Mouse (Mus musculus) forebrain, embryonic 15.5 days (tissue): ENCODE results near the gene Ppp1r14c. TPM values are rescaled to one million over a fixed set of nuclear protein-coding genes. Genes with fewer than 3 reads are reported as not detected.
A peak's percentile ranks its signal among the peaks of the same experiment; 100 is the strongest.

Source experiments
- ATAC-seq: fragments of 200-750 bp; cut with Nextera tagmentation; replicated peaks from 2 replicates; pipeline ENCODE4 v1.8.0; 2017; ENCODE audit warnings: mild to moderate bottlenecking, moderate TSS enrichment, moderate library complexity
- H3K27ac ChIP-seq: fragments of 300-500 bp; sonication (generic); replicated peaks from 2 replicates; pipeline ENCODE4 v1.5.1; 2015; ENCODE audit warnings: mild to moderate bottlenecking, inconsistent platforms
- H3K27me3 ChIP-seq: fragments of 300-500 bp; sonication (generic); 2 replicates; pipeline ENCODE4 v1.6.1; 2015; ENCODE audit warnings: inconsistent platforms
- H3K36me3 ChIP-seq: fragments of 300-500 bp; sonication (generic); 2 replicates; pipeline ENCODE4 v1.6.1; 2015; ENCODE audit warnings: mild to moderate bottlenecking, inconsistent platforms
- H3K4me1 ChIP-seq: fragments of 300-500 bp; sonication (generic); 2 replicates; pipeline ENCODE4 v1.6.1; 2015; ENCODE audit warnings: inconsistent platforms
- H3K4me2 ChIP-seq: fragments of 300-500 bp; sonication (generic); replicated peaks from 2 replicates; pipeline ENCODE4 v1.6.1; 2015; ENCODE audit warnings: mild to moderate bottlenecking, inconsistent platforms
- H3K4me3 ChIP-seq: fragments of 300-500 bp; sonication (generic); 2 replicates; pipeline ENCODE4 v1.5.1; 2015; ENCODE audit warnings: mild to moderate bottlenecking, inconsistent platforms
- H3K9ac ChIP-seq: fragments of 300-500 bp; sonication (generic); replicated peaks from 2 replicates; pipeline ENCODE4 v1.6.1; 2015; ENCODE audit warnings: mild to moderate bottlenecking, inconsistent platforms
- H3K9me3 ChIP-seq: fragments of 300-500 bp; sonication (generic); 2 replicates; pipeline ENCODE4 v1.6.1; 2016; ENCODE audit warnings: inconsistent platforms
- WGBS: fragments of 180-500 bp; shearing (Covaris S2); methylation state at CpG from one replicate; pipeline ENCODE4 v1.1.7; 2015; ENCODE audit warnings: mixed read lengths; 5-methylcytosine and 5-hydroxymethylcytosine counted together
- polyA plus RNA-seq: library from polyadenylated mRNA; unstranded; fragments of >200 nt; fragmentation: Nextera tagmentation; extraction: Ambion mirVana; gene quantifications from 2 replicates; pipeline ENCODE4 v1.2.1, GENCODE M21; 2015

The Ppp1r14c gene
- polyA plus RNA-seq: 63.0 and 64.4 TPM in 2 replicates

GRCm38 (mm10) chr10:3366036-3366869 is at the start of gene Ppp1r14c:
Gene Ppp1r14c (plus strand): TSS chr10:3366057.
- Histone ChIP-seq H3K4me2 (peak within 1 kb of the TSS; percentile 81), H3K4me1 (peaks cover 12% of the 10 kb centered on the region; the same call in 1 of the 2 replicates), H3K27ac (peak within 1 kb of the TSS; percentile 74), H3K9ac (peak within 1 kb of the TSS; percentile 81), H3K9me3 (no peaks in the 10 kb centered on the region), H3K27me3 (peaks cover 5% of the 10 kb centered on the region; the same call in 1 of the 2 replicates), H3K36me3 (no peaks in the 10 kb centered on the region), H3K4me3 (peak within 1 kb of the TSS; percentile 75)
- WGBS: under 1% methylated on average over 74 of the region's 74 CpGs
- peak; percentile 90 for ATAC-seq

GRCm38 (mm10) chr10:3321406-3321805 is 44.5 kb upstream of the Ppp1r14c start:
- Histone ChIP-seq H3K9ac (no peak overlapping the region), H3K4me2 (no peak overlapping the region), H3K36me3 (no peaks in the 10 kb centered on the region), H3K4me1 (no peaks in the 10 kb centered on the region), H3K9me3 (no peaks in the 10 kb centered on the region), H3K27me3 (no peaks in the 10 kb centered on the region), H3K4me3 (no peak overlapping the region), H3K27ac (no peak overlapping the region)
- 88% methylated on average over 2 of the region's 2 CpGs for WGBS
- no peak for ATAC-seq

GRCm38 (mm10) chr10:3325447-3325846 is 40.4 kb upstream of the Ppp1r14c start:
- Histone ChIP-seq H3K9me3 (no peaks in the 10 kb centered on the region), H3K9ac (no peak overlapping the region), H3K36me3 (no peaks in the 10 kb centered on the region), H3K27ac (no peak overlapping the region), H3K27me3 (no peaks in the 10 kb centered on the region), H3K4me1 (no peaks in the 10 kb centered on the region), H3K4me3 (no peak overlapping the region), H3K4me2 (no peak overlapping the region)
- no peak for ATAC-seq
- WGBS: 83% methylated on average over 1 of the region's 1 CpGs

GRCm38 (mm10) chr10:3332880-3333279 is 33.0 kb upstream of the Ppp1r14c start:
- no peaks in the 10 kb centered on the region for H3K4me1 ChIP-seq
- no peaks in the 10 kb centered on the region for H3K27me3 ChIP-seq
- peak; percentile 87 for ATAC-seq
- H3K36me3 ChIP-seq: no peaks in the 10 kb centered on the region
- H3K9me3 ChIP-seq: no peaks in the 10 kb centered on the region
- no peak overlapping the region for H3K4me2 ChIP-seq
- no peak overlapping the region for H3K9ac ChIP-seq
- no peak overlapping the region for H3K4me3 ChIP-seq
- H3K27ac ChIP-seq: no peak overlapping the region
- 24% methylated on average over 3 of the region's 3 CpGs for WGBS

- Histone ChIP-seq H3K4me1 (no peaks in the 10 kb centered on the region), H3K4me2 (no peak overlapping the region), H3K9me3 (no peaks in the 10 kb centered on the region), H3K9ac (no peak overlapping the region), H3K27me3 (no peaks in the 10 kb centered on the region), H3K4me3 (no peak overlapping the region), H3K27ac (no peak overlapping the region), H3K36me3 (no peaks in the 10 kb centered on the region)
- no peak for ATAC-seq
These were observed 31.3 kb upstream of the Ppp1r14c start for GRCm38 (mm10) chr10:3334570-3334969.

- ATAC-seq: no peak
- Histone ChIP-seq H3K27me3 (no peaks in the 10 kb centered on the region), H3K36me3 (no peaks in the 10 kb centered on the region), H3K9ac (no peak overlapping the region), H3K4me1 (no peaks in the 10 kb centered on the region), H3K27ac (no peak overlapping the region), H3K4me2 (no peak overlapping the region), H3K9me3 (no peaks in the 10 kb centered on the region), H3K4me3 (no peak overlapping the region)
- WGBS: 76% methylated on average over 7 of the region's 7 CpGs
These were observed 29.0 kb upstream of the Ppp1r14c start for GRCm38 (mm10) chr10:3336729-3337329.

- Histone ChIP-seq H3K36me3 (no peaks in the 10 kb centered on the region), H3K27me3 (no peaks in the 10 kb centered on the region), H3K27ac (no peak overlapping the region), H3K9me3 (no peaks in the 10 kb centered on the region), H3K4me2 (no peak overlapping the region), H3K9ac (no peak overlapping the region), H3K4me3 (no peak overlapping the region), H3K4me1 (no peaks in the 10 kb centered on the region)
- 71% methylated on average over 2 of the region's 2 CpGs for WGBS
- ATAC-seq: no peak
These were observed 28.4 kb upstream of the Ppp1r14c start for GRCm38 (mm10) chr10:3337330-3337901.

GRCm38 (mm10) chr10:3345706-3346105 is 20.2 kb upstream of the Ppp1r14c start:
- Histone ChIP-seq H3K9ac (no peak overlapping the region), H3K4me1 (no peaks in the 10 kb centered on the region), H3K36me3 (no peaks in the 10 kb centered on the region), H3K27ac (no peak overlapping the region), H3K4me2 (no peak overlapping the region), H3K9me3 (no peaks in the 10 kb centered on the region), H3K4me3 (no peak overlapping the region), H3K27me3 (no peaks in the 10 kb centered on the region)
- 65% methylated on average over 5 of the region's 5 CpGs for WGBS
- ATAC-seq: no peak

GRCm38 (mm10) chr10:3359531-3359930 is 6.3 kb upstream of the Ppp1r14c start:
- Histone ChIP-seq H3K9me3 (no peaks in the 10 kb centered on the region), H3K36me3 (no peaks in the 10 kb centered on the region), H3K4me2 (no peak overlapping the region), H3K4me3 (no peak overlapping the region), H3K9ac (no peak overlapping the region), H3K27ac (no peak overlapping the region), H3K27me3 (no peaks in the 10 kb centered on the region), H3K4me1 (no peaks in the 10 kb centered on the region)
- ATAC-seq: no peak
- WGBS: 29% methylated on average over 1 of the region's 1 CpGs

GRCm38 (mm10) chr10:3365671-3366035 is 204 bp upstream of the Ppp1r14c start:
- Histone ChIP-seq H3K27ac (peak overlapping the region; percentile 74), H3K9ac (peak overlapping the region; percentile 81), H3K4me3 (peak overlapping the region; percentile 75), H3K4me2 (peak overlapping the region; percentile 81), H3K27me3 (peaks cover 5% of the 10 kb centered on the region; the same call in 1 of the 2 replicates), H3K9me3 (no peaks in the 10 kb centered on the region), H3K4me1 (peaks cover 12% of the 10 kb centered on the region; the same call in 1 of the 2 replicates), H3K36me3 (no peaks in the 10 kb centered on the region)
- WGBS: 14% methylated on average over 5 of the region's 5 CpGs
- ATAC-seq: peak; percentile 9; the same call in 1 of the 2 replicates

- Histone ChIP-seq H3K4me1 (peaks cover 12% of the 10 kb centered on the region; the same call in 1 of the 2 replicates), H3K9me3 (no peaks in the 10 kb centered on the region), H3K36me3 (no peaks in the 10 kb centered on the region), H3K4me2 (peak overlapping the region; percentile 81), H3K4me3 (peak overlapping the region; percentile 75), H3K27ac (peak overlapping the region; percentile 74), H3K27me3 (peaks cover 5% of the 10 kb centered on the region; the same call in 1 of the 2 replicates), H3K9ac (peak overlapping the region; percentile 81)
- peak; percentile 59 for ATAC-seq
- WGBS: under 1% methylated on average over 26 of the region's 26 CpGs
These were observed 1.1 kb downstream of the Ppp1r14c start for GRCm38 (mm10) chr10:3366870-3367431.

GRCm38 (mm10) chr10:3367440-3367839 is 1.6 kb downstream of the Ppp1r14c start:
- H3K36me3 ChIP-seq: no peaks in the 10 kb centered on the region
- 30% methylated on average over 11 of the region's 11 CpGs for WGBS
- 0 out of 2 replicates have a peak overlapping the region, but pooled peaks have one; percentile 74 for H3K27ac ChIP-seq
- peak overlapping the region; percentile 81 for H3K4me2 ChIP-seq
- no peaks in the 10 kb centered on the region for H3K9me3 ChIP-seq
- peak overlapping the region; percentile 75 for H3K4me3 ChIP-seq
- H3K4me1 ChIP-seq: peaks cover 12% of the 10 kb centered on the region; the same call in 1 of the 2 replicates
- H3K27me3 ChIP-seq: peaks cover 5% of the 10 kb centered on the region; the same call in 1 of the 2 replicates
- no peak for ATAC-seq
- H3K9ac ChIP-seq: peak overlapping the region; percentile 81
